Mouse (Mus musculus) myocyte (in vitro differentiated cells): ENCODE data around the gene Olfr1386.
"Not testable (repeated sequence)": the region's sequence is repeated elsewhere in the genome, so short reads cannot be mapped to it uniquely, and the experiment has no call there.

Source experiments
- E2F4 ChIP-seq: IDR thresholded peaks from one replicate; pipeline ENCODE4 v1.6.1; 2011; ENCODE audit warnings: mild to moderate bottlenecking, control low read depth, moderate library complexity; ENCODE audit not compliant: insufficient read depth
- MAX ChIP-seq: IDR thresholded peaks from one replicate; pipeline ENCODE4 v1.6.1; 2011; ENCODE audit warnings: low read depth, mild to moderate bottlenecking, control low read depth
- MYOD1 ChIP-seq, 3 experiments: IDR thresholded peaks; one replicate each; pipeline ENCODE4 v1.6.1; 2011; ENCODE audit warnings: control low read depth in 2 of 3, low read depth in 2 of 3, mild to moderate bottlenecking in 2 of 3, moderate library complexity in 1 of 3; ENCODE audit not compliant: insufficient read length in 2 of 3, control insufficient read depth in 1 of 3
- MYOG ChIP-seq, 3 experiments: IDR thresholded peaks; one replicate each; pipeline ENCODE4 v1.6.1; 2011; ENCODE audit warnings: control low read depth in 2 of 3, low read depth in 2 of 3, mild to moderate bottlenecking in 2 of 3; ENCODE audit not compliant: insufficient read length in 2 of 3, control insufficient read depth in 1 of 3, insufficient read depth in 1 of 3
- POLR2A ChIP-seq: IDR thresholded peaks from one replicate; pipeline ENCODE4 v1.6.1; 2011; ENCODE audit warnings: low read depth, mild to moderate bottlenecking, control low read depth, moderate library complexity; ENCODE audit not compliant: insufficient read length
- POLR2AphosphoS2 ChIP-seq: IDR thresholded peaks from one replicate; pipeline ENCODE4 v1.6.1; 2011; ENCODE audit warnings: low read depth, control low read depth; ENCODE audit not compliant: insufficient read length
- REST ChIP-seq: IDR thresholded peaks from one replicate; pipeline ENCODE4 v1.6.1; 2011; ENCODE audit warnings: mild to moderate bottlenecking, control low read depth, moderate library complexity; ENCODE audit not compliant: insufficient read depth, insufficient read length
- SRF ChIP-seq: IDR thresholded peaks from one replicate; pipeline ENCODE4 v1.6.1; 2011; ENCODE audit warnings: low read depth; ENCODE audit not compliant: control insufficient read depth, insufficient read length
- TCF12 ChIP-seq: IDR thresholded peaks from one replicate; pipeline ENCODE4 v1.6.1; 2011; ENCODE audit warnings: mild to moderate bottlenecking, control low read depth; ENCODE audit not compliant: poor library complexity, insufficient read depth, severe bottlenecking
- TCF3 ChIP-seq: IDR thresholded peaks from one replicate; pipeline ENCODE4 v1.6.1; 2011; ENCODE audit warnings: low read depth, control low read depth; ENCODE audit not compliant: insufficient read length
- USF1 ChIP-seq: IDR thresholded peaks from one replicate; pipeline ENCODE4 v1.6.1; 2011; ENCODE audit warnings: low read depth, mild to moderate bottlenecking, control low read depth, moderate library complexity

- not testable (repeated sequence) for TF ChIP-seq POLR2A; TCF12; MYOD1 (IDR thresholded peaks at IDR 0.05; ENCODE audit: control insufficient read depth in 1 of 3, insufficient read length in 2 of 3, low read depth in 2 of 3); MYOG (IDR thresholded peaks at IDR 0.05; ENCODE audit: control insufficient read depth in 1 of 3, insufficient read depth in 1 of 3, insufficient read length in 2 of 3, low read depth in 2 of 3); MAX; POLR2AphosphoS2; E2F4; SRF; TCF3; USF1; REST
Observed at GRCm38 (mm10) chr11:49464746-49465145, at the start of gene Olfr1386.
